ENCODE assay signal across 12 mouse cellular contexts in genomic region chr11:116185836-116186235, GRCm38 (mm10). TPM values are rescaled to one million over a fixed set of nuclear protein-coding genes. Genes with fewer than 3 reads are reported as not detected.
DNase-seq lines count a peak whose midpoint lies in the region; ATAC-seq and TF ChIP-seq lines count a peak whose summit lies in the region.
"Had no signal": no experiment of that assay in that cellular context is flagged by ENCODE, and none has a peak within 500 bp of the region (broad histone marks: within the 10 kb centered on the region; RNA-seq: fewer than 3 reads in every experiment).

No protein-coding gene starts in this region.

- peak; percentile 18 to 25 for DNase-seq in heart, postnatal 10 days
- no peak for DNase-seq in heart, adult 11 months
- no peak for DNase-seq in neural tube, embryonic 10.5 days (ENCODE audit: extremely low spot score, low spot score)
- DNase-seq in embryonic facial prominence, embryonic 14.5 days (ENCODE audit: low spot score), result no peak
- no peak for DNase-seq in stomach, postnatal 0 days (ENCODE audit: low spot score)
- DNase-seq in gastrocnemius, adult 8-10 months (ENCODE audit: low spot score in 2 of 2), result no peak
- DNase-seq: gastrocnemius, postnatal 25 days; kidney, postnatal 14 days; liver, postnatal 0 days had no signal

- intact Hi-C loops in heart, postnatal 10 days (cut with DNase I), result no loop called here

- no peak overlapping the region for H3K9ac ChIP-seq in neural tube, embryonic 13.5 days
- H3K9ac ChIP-seq in embryonic facial prominence, embryonic 14.5 days (ENCODE audit: low read depth, low read length), result no peak overlapping the region
- H3K9ac ChIP-seq in stomach, postnatal 0 days (ENCODE audit: low read length), result no peak overlapping the region
- H3K9ac ChIP-seq: liver, postnatal 0 days had no signal

- no peak overlapping the region for H3K4me3 ChIP-seq in neural tube, embryonic 13.5 days
- no peak overlapping the region for H3K4me3 ChIP-seq in embryonic facial prominence, embryonic 14.5 days (ENCODE audit: low read depth, low read length)
- H3K4me3 ChIP-seq in stomach, postnatal 0 days (ENCODE audit: low read depth, low read length), result no peak overlapping the region
- H3K4me3 ChIP-seq: megakaryocyte, embryonic 14.5 days had no signal

- peaks cover 21% of the 10 kb centered on the region; the same call in 1 of the 2 replicates for H3K4me1 ChIP-seq in neural tube, embryonic 13.5 days (replicated peaks)
- H3K4me1 ChIP-seq in embryonic facial prominence, embryonic 14.5 days (ENCODE audit: control insufficient read depth, insufficient read depth, low read length), result 0 out of 2 replicates have a peak, but pooled peaks cover 2% of the 10 kb centered on the region
- 0 out of 2 replicates have a peak, but pooled peaks cover 2% of the 10 kb centered on the region for H3K4me1 ChIP-seq in stomach, postnatal 0 days (replicated peaks; ENCODE audit: control insufficient read depth, insufficient read depth)

- TF ChIP-seq EP300 in stomach, postnatal 0 days (optimal IDR thresholded peaks at IDR 0.05), result no peak

- ATAC-seq in neural tube, embryonic 13.5 days (ENCODE audit: low read depth), result no peak
- no peak for ATAC-seq in embryonic facial prominence, embryonic 14.5 days (ENCODE audit: low read depth)
- ATAC-seq in stomach, postnatal 0 days (ENCODE audit: low FRiP score, low TSS enrichment), result peak; percentile 33
- ATAC-seq in erythroblast, adult 5-6 weeks (replicated peaks; ENCODE audit: low FRiP score, poor library complexity, severe bottlenecking), result no peak

- H3K27me3 ChIP-seq in neural tube, embryonic 13.5 days, result no peaks in the 10 kb centered on the region
- H3K27me3 ChIP-seq in embryonic facial prominence, embryonic 14.5 days (replicated peaks; ENCODE audit: control insufficient read depth, insufficient read depth, low read length), result no peaks in the 10 kb centered on the region
- no peaks in the 10 kb centered on the region for H3K27me3 ChIP-seq in stomach, postnatal 0 days (ENCODE audit: control insufficient read depth, insufficient read depth, low read length)
- H3K27me3 ChIP-seq: megakaryocyte, embryonic 14.5 days had no signal

- peak overlapping the region; percentile 61; the same call in 1 of the 2 replicates for H3K27ac ChIP-seq in neural tube, embryonic 13.5 days (replicated peaks)
- H3K27ac ChIP-seq in embryonic facial prominence, embryonic 14.5 days (replicated peaks; ENCODE audit: low read depth, low read length), result peak overlapping the region; percentile 67; the same call in 1 of the 2 replicates
- peak overlapping the region; percentile 53 for H3K27ac ChIP-seq in stomach, postnatal 0 days (replicated peaks)

- no peak for TF ChIP-seq CTCF in stomach, postnatal 0 days (IDR thresholded peaks at IDR 0.05; ENCODE audit: low read depth)

- 82% methylated on average over 3 of the region's 3 CpGs for whole genome bisulfite sequencing in neural tube, embryonic 13.5 days
- 67% methylated on average over 3 of the region's 3 CpGs for WGBS in embryonic facial prominence, embryonic 14.5 days
- WGBS in stomach, postnatal 0 days, result 71% methylated on average over 3 of the region's 3 CpGs

- peaks cover 88% of the 10 kb centered on the region for H3K36me3 ChIP-seq in neural tube, embryonic 13.5 days
- peaks cover 67% of the 10 kb centered on the region for H3K36me3 ChIP-seq in embryonic facial prominence, embryonic 14.5 days (ENCODE audit: control insufficient read depth, insufficient read depth, low read length)
- peaks cover 11% of the 10 kb centered on the region; the same call in 1 of the 2 replicates for H3K36me3 ChIP-seq in stomach, postnatal 0 days (ENCODE audit: control insufficient read depth, insufficient read depth, low read length)

- no peaks in the 10 kb centered on the region for H3K9me3 ChIP-seq in neural tube, embryonic 13.5 days
- no peaks in the 10 kb centered on the region for H3K9me3 ChIP-seq in embryonic facial prominence, embryonic 14.5 days (ENCODE audit: control insufficient read depth, low read length)
- H3K9me3 ChIP-seq in stomach, postnatal 0 days (ENCODE audit: control insufficient read depth, low read length), result no peaks in the 10 kb centered on the region
- H3K9me3 ChIP-seq: megakaryocyte, embryonic 14.5 days had no signal

- no peak overlapping the region for H3K4me2 ChIP-seq in neural tube, embryonic 13.5 days
- no peak overlapping the region for H3K4me2 ChIP-seq in embryonic facial prominence, embryonic 14.5 days (ENCODE audit: low read depth, low read length)
- no peak overlapping the region for H3K4me2 ChIP-seq in stomach, postnatal 0 days (replicated peaks; ENCODE audit: low read depth)

RNA-seq across cellular contexts. Expression of gene Ten1, which starts 12.8 kb away (rescaled TPM):
- total RNA-seq in heart, postnatal 10 days (2021), result 10 to 100 TPM; 29.7 to 34.0 TPM
- polyA plus RNA-seq in neural tube, embryonic 13.5 days (2015; fragmentation: Nextera tagmentation; extraction: Ambion mirVana), result 75.2 and 83.0 TPM in 2 replicates
- 59.8 and 64.1 TPM in 2 replicates for polyA plus RNA-seq in embryonic facial prominence, embryonic 14.5 days (2014; fragmentation: Nextera tagmentation; extraction: Ambion mirVana)
- 51.9 and 52.6 TPM in 2 replicates for polyA plus RNA-seq in stomach, postnatal 0 days (2015; fragmentation: Nextera tagmentation; extraction: Ambion mirVana)
- total RNA-seq in erythroblast, adult 5-6 weeks (2015; ENCODE audit: low replicate concordance), result 10.4 and 14.4 TPM in 2 replicates
- 2.7 and 6.4 TPM in 2 replicates for total RNA-seq in erythroblast, adult 5-6 weeks (2017; ENCODE audit: low replicate concordance)
- total RNA-seq in gastrocnemius, adult 8-10 months (2022), result 10 to 100 TPM; 15.7 to 18.4 (median 17.2) TPM

RNA-seq across cellular contexts. Expression of gene Acox1, which starts 13.0 kb away (rescaled TPM):
- 10 to 100 TPM; 92.5 to 99.9 TPM for total RNA-seq in heart, postnatal 10 days (2021)
- 53.5 and 55.9 TPM in 2 replicates for polyA plus RNA-seq in neural tube, embryonic 13.5 days (2015; fragmentation: Nextera tagmentation; extraction: Ambion mirVana)
- polyA plus RNA-seq in embryonic facial prominence, embryonic 14.5 days (2014; fragmentation: Nextera tagmentation; extraction: Ambion mirVana), result 29.8 and 30.8 TPM in 2 replicates
- 207 and 211 TPM in 2 replicates for polyA plus RNA-seq in stomach, postnatal 0 days (2015; fragmentation: Nextera tagmentation; extraction: Ambion mirVana)
- 8.3 and 8.6 TPM in 2 replicates for total RNA-seq in erythroblast, adult 5-6 weeks (2015; ENCODE audit: low replicate concordance)
- total RNA-seq in erythroblast, adult 5-6 weeks (2017; ENCODE audit: low replicate concordance), result 11.3 and 12.7 TPM in 2 replicates
- 100 to 1,000 TPM in 2 of 4 experiments, 10 to 100 TPM in 2; 88.9 to 111 (median 97.2) TPM for total RNA-seq in gastrocnemius, adult 8-10 months (2022)

RNA-seq across cellular contexts. Expression of gene Fbf1, which starts 17.9 kb away (rescaled TPM):
- total RNA-seq in heart, postnatal 10 days (2021), result 10 to 100 TPM; 17.4 to 17.7 TPM
- 52.5 and 58.5 TPM in 2 replicates for polyA plus RNA-seq in neural tube, embryonic 13.5 days (2015; fragmentation: Nextera tagmentation; extraction: Ambion mirVana)
- polyA plus RNA-seq in embryonic facial prominence, embryonic 14.5 days (2014; fragmentation: Nextera tagmentation; extraction: Ambion mirVana), result 27.7 and 28.5 TPM in 2 replicates
- 8.0 and 8.8 TPM in 2 replicates for polyA plus RNA-seq in stomach, postnatal 0 days (2015; fragmentation: Nextera tagmentation; extraction: Ambion mirVana)
- 6.1 and 14.6 TPM in 2 replicates for total RNA-seq in erythroblast, adult 5-6 weeks (2015; ENCODE audit: low replicate concordance)
- 6.0 and 6.7 TPM in 2 replicates for total RNA-seq in erythroblast, adult 5-6 weeks (2017; ENCODE audit: low replicate concordance)
- total RNA-seq in gastrocnemius, adult 8-10 months (2022), result 10 to 100 TPM in 2 of 4 experiments, 1 to 10 TPM in 2; 8.3 to 12.8 (median 10.0) TPM

RNA-seq across cellular contexts. Expression of gene Mrpl38, which starts 47.2 kb away (rescaled TPM):
- total RNA-seq in heart, postnatal 10 days (2021), result 10 to 100 TPM; 55.9 to 56.8 TPM
- polyA plus RNA-seq in neural tube, embryonic 13.5 days (2015; fragmentation: Nextera tagmentation; extraction: Ambion mirVana), result 69.1 and 78.3 TPM in 2 replicates
- polyA plus RNA-seq in embryonic facial prominence, embryonic 14.5 days (2014; fragmentation: Nextera tagmentation; extraction: Ambion mirVana), result 76.4 and 81.3 TPM in 2 replicates
- polyA plus RNA-seq in stomach, postnatal 0 days (2015; fragmentation: Nextera tagmentation; extraction: Ambion mirVana), result 49.5 and 50.2 TPM in 2 replicates
- total RNA-seq in erythroblast, adult 5-6 weeks (2015; ENCODE audit: low replicate concordance), result 10.0 and 19.8 TPM in 2 replicates
- total RNA-seq in erythroblast, adult 5-6 weeks (2017; ENCODE audit: low replicate concordance), result 5.2 and 6.7 TPM in 2 replicates
- 10 to 100 TPM; 46.4 to 51.6 (median 50.3) TPM for total RNA-seq in gastrocnemius, adult 8-10 months (2022)

RNA-seq across cellular contexts. Expression of gene Evpl, which starts 52.0 kb away (rescaled TPM):
- 1 to 10 TPM; 1.2 TPM for total RNA-seq in heart, postnatal 10 days (2021)
- 0.59 and 0.73 TPM in 2 replicates for polyA plus RNA-seq in neural tube, embryonic 13.5 days (2015; fragmentation: Nextera tagmentation; extraction: Ambion mirVana)
- polyA plus RNA-seq in embryonic facial prominence, embryonic 14.5 days (2014; fragmentation: Nextera tagmentation; extraction: Ambion mirVana), result 9.5 and 10.1 TPM in 2 replicates
- polyA plus RNA-seq in stomach, postnatal 0 days (2015; fragmentation: Nextera tagmentation; extraction: Ambion mirVana), result 26.5 and 30.1 TPM in 2 replicates
- not detected in 2 replicates for total RNA-seq in erythroblast, adult 5-6 weeks (2015; ENCODE audit: low replicate concordance)
- total RNA-seq in erythroblast, adult 5-6 weeks (2017; ENCODE audit: low replicate concordance), result 0.09 and 0.56 TPM in 2 replicates
- total RNA-seq in gastrocnemius, adult 8-10 months (2022), result under 1 TPM in 1 of 4 experiments, not detected in 3; 0.04 TPM

Comparison
In these comparisons a context has a peak if more than half of its experiments do, and no peak if none do; other contexts are left out.
1. DNase-seq: peak in heart, postnatal 10 days (2 of 2); none in heart, adult 11 months (single experiment), neural tube, embryonic 10.5 days (single experiment), embryonic facial prominence, embryonic 14.5 days (single experiment), stomach, postnatal 0 days (single experiment) and gastrocnemius, adult 8-10 months (0 of 2).
2. RNA of gene Acox1, which starts 13.0 kb away (total RNA-seq): 88.9 to 111 TPM in gastrocnemius, adult 8-10 months and 92.5 to 99.9 TPM in heart, postnatal 10 days; 8.3 to 12.7 TPM in erythroblast, adult 5-6 weeks; every median in the first group is over 4 times any median in the second.
3. Peak in every context shown above with its lines, with median percentiles within 50 percentile points of each other: H3K27ac ChIP-seq.